Mouse (Mus musculus) CD4-positive helper T cell, adult 2 months (primary cell): ENCODE data around the gene Rps25.
"Not testable (repeated sequence)": the region's sequence is repeated elsewhere in the genome, so short reads cannot be mapped to it uniquely, and the experiment has no call there.

ENCODE experiments used
- DNase-seq: peaks from one replicate; pipeline ENCODE4 v3.0.0-alpha.2; 2012; ENCODE audit warnings: low read depth, missing footprints, low spot score

Rps25 gene

GRCm38 (mm10) chr9:44406906-44407751 is at the start of gene Rps25, which contains the start of gene Trappc4:
TSS of gene Rps25 (plus strand) at chr9:44407139.
TSS of gene Trappc4 (minus strand) at chr9:44407600.
- peak; percentile 95 for DNase-seq

- peak; percentile 67 for DNase-seq
Measured at GRCm38 (mm10) chr9:44357207-44357606, 49.7 kb upstream of the Rps25 start.

GRCm38 (mm10) chr9:44361190-44361917 is 45.6 kb upstream of the Rps25 start, which contains the start of gene Vps11:
TSS of gene Vps11 (minus strand) at chr9:44361670.
- DNase-seq = peak; percentile 97

- DNase-seq = not testable (repeated sequence)
Measured at GRCm38 (mm10) chr9:44361931-44362330, 45.0 kb upstream of the Rps25 start.

- DNase-seq = peak; percentile 34
Measured at GRCm38 (mm10) chr9:44364480-44364879, 42.5 kb upstream of the Rps25 start.

GRCm38 (mm10) chr9:44373386-44373785 is 33.6 kb upstream of the Rps25 start:
- no peak for DNase-seq

- no peak for DNase-seq
Measured at GRCm38 (mm10) chr9:44376141-44376540, 30.8 kb upstream of the Rps25 start.

- DNase-seq = not testable (repeated sequence)
Measured at GRCm38 (mm10) chr9:44377335-44377734, 29.6 kb upstream of the Rps25 start.

- DNase-seq = peak; percentile 45
Measured at GRCm38 (mm10) chr9:44378153-44378730, 28.7 kb upstream of the Rps25 start.

- DNase-seq = peak; percentile 99
Measured at GRCm38 (mm10) chr9:44379054-44379834, 27.7 kb upstream of the Rps25 start, which contains the start of gene Hyou1. TSS of gene Hyou1 (plus strand) at chr9:44379490.

GRCm38 (mm10) chr9:44379862-44380261 is 27.1 kb upstream of the Rps25 start:
- no peak for DNase-seq

- no peak for DNase-seq
Measured at GRCm38 (mm10) chr9:44384596-44384995, 22.3 kb upstream of the Rps25 start.

- no peak for DNase-seq
Measured at GRCm38 (mm10) chr9:44387221-44387620, 19.7 kb upstream of the Rps25 start.

- DNase-seq = peak; percentile 63
Measured at GRCm38 (mm10) chr9:44389273-44389672, 17.7 kb upstream of the Rps25 start.

GRCm38 (mm10) chr9:44391466-44391865 is 15.5 kb upstream of the Rps25 start:
- DNase-seq = peak; percentile 58

GRCm38 (mm10) chr9:44396684-44397411 is 10.1 kb upstream of the Rps25 start, which contains the start of gene Slc37a4:
TSS of gene Slc37a4 (plus strand) at chr9:44396852.
- DNase-seq = peak; percentile 96

GRCm38 (mm10) chr9:44398087-44398486 is 8.9 kb upstream of the Rps25 start:
- DNase-seq = no peak

- no peak for DNase-seq
Measured at GRCm38 (mm10) chr9:44398551-44398950, 8.4 kb upstream of the Rps25 start.

GRCm38 (mm10) chr9:44399114-44399794 is 7.7 kb upstream of the Rps25 start:
- no peak for DNase-seq

- no peak for DNase-seq
Measured at GRCm38 (mm10) chr9:44399795-44400114, 7.2 kb upstream of the Rps25 start.
